Mouse (Mus musculus): ENCODE data around the gene Cd9. TPM values are rescaled to one million over a fixed set of nuclear protein-coding genes. Genes with fewer than 3 reads are reported as not detected.

Cd9 gene
- polyA plus RNA-seq (2015; fragmentation: Nextera tagmentation; extraction: Ambion mirVana) = 165 and 168 TPM in 2 replicates

DNA sequence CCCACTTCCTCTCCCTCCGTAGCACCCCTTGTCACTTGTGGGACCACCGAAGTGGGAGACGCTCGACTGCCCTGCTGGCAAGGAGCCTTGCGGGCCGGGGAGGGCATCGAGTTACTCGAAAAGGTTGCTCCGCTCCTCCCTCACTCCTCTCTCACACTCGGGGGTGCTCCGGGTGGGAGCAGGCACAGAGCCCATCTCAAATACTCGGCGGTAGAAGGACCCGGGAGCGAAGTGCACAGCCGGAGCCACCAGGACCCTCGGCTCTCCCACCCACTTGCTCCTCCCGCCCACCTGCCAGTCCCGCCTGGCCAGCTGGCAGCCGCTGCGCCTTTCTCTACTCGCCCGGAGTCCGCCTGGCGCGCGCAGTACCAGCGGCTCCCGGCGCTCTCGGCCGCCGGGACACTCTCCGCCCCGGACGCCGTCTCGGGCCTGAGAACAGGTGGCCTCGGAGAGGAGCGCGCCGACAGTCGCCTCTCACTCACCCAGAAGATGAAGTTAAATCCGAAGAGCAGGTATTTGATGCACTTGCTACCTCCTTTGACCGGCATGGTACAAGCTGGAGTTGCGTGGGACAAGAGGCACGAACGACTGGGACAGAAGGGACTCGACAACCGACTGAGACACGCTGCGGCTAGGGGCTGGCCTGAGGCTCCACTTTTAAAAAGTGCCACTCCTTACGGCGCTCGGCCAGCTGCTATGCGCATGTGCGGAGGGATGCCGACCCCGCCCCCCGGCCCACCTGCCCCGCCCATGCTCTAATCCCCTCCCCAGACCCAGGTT lies at the start of gene Cd9:
Gene Cd9, minus strand, starts transcription at position 700 of the 780 bp plus-strand sequence.
- peak within 1 kb of the TSS; percentile 67 for H3K4me3 ChIP-seq (ENCODE audit: low read depth, low read length)
- H3K9ac ChIP-seq (ENCODE audit: low read depth, low read length) = peak within 1 kb of the TSS; percentile 66
- H3K27ac ChIP-seq (ENCODE audit: low read length) = peak within 1 kb of the TSS; percentile 56
- H3K4me1 ChIP-seq (ENCODE audit: control insufficient read depth, low read depth, low read length) = peaks cover 17% of the 10 kb centered on the region
- WGBS (ENCODE audit: insufficient replicate concordance) = under 1% methylated on average over 61 of the region's 61 CpGs
- H3K27me3 ChIP-seq (ENCODE audit: control insufficient read depth, insufficient read depth, low read depth, low read length) = peaks cover 23% of the 10 kb centered on the region
- H3K9me3 ChIP-seq (replicated peaks; ENCODE audit: control insufficient read depth, low read length) = no peaks in the 10 kb centered on the region
- peak; percentile 83 for ATAC-seq (ENCODE audit: low read depth)
- no peaks in the 10 kb centered on the region; the same call in 1 of the 2 replicates for H3K36me3 ChIP-seq (ENCODE audit: control insufficient read depth, insufficient read depth)
- H3K4me2 ChIP-seq (ENCODE audit: low read depth, low read length) = peak within 1 kb of the TSS; percentile 60

DNA sequence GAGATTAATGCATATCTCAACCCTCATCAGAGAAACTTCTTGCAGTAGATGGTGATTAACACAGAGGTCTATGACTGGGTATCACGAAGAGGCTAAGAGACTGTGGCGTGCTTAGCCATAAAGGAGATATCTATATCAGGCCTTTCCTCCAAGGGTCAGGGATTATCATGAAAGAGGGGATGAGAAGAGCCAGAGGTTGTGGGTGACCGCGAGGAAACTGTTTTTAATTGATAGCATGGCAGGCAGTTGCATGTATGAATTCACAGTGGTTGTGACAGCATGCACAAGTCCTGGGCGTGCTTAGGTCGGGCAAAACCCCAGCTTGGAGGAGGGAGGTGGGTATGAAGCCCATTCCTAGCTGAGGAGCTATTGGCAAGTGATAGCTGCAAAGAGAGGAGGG lies 46.7 kb upstream of the Cd9 start:
- Histone ChIP-seq H3K36me3 (ENCODE audit: control insufficient read depth, insufficient read depth) (no peaks in the 10 kb centered on the region), H3K9me3 (replicated peaks; ENCODE audit: control insufficient read depth, low read length) (no peaks in the 10 kb centered on the region), H3K9ac (ENCODE audit: low read depth, low read length) (no peak overlapping the region), H3K4me1 (ENCODE audit: control insufficient read depth, low read depth, low read length) (peaks cover 16% of the 10 kb centered on the region), H3K27ac (ENCODE audit: low read length) (no peak overlapping the region), H3K27me3 (ENCODE audit: control insufficient read depth, insufficient read depth, low read depth, low read length) (no peaks in the 10 kb centered on the region), H3K4me2 (ENCODE audit: low read depth, low read length) (no peak overlapping the region), H3K4me3 (ENCODE audit: low read depth, low read length) (no peak overlapping the region)
- peak; percentile 64 for ATAC-seq (ENCODE audit: low read depth)
- 23% methylated on average over 6 of the region's 6 CpGs for WGBS (ENCODE audit: insufficient replicate concordance)

DNA sequence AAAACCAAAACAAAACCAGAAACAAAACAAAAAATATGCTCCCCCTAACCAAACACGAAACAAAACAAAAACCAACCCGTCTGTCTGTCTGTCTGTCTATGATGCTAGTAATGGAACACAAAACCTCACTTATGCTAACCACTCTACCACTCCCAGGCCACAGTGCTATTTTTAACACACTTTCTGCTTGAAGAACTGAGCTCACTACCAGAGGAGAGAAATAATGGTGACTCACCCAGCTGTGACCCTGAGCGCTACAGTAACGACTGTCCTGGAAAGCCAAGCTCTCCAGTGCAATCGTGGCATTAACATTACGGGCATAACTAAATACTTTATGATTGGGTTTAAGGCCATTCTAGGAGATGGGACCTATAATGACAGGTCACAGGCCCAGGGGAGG lies 46.2 kb upstream of the Cd9 start:
- H3K4me1 ChIP-seq (ENCODE audit: control insufficient read depth, low read depth, low read length) = peaks cover 16% of the 10 kb centered on the region
- H3K27me3 ChIP-seq (ENCODE audit: control insufficient read depth, insufficient read depth, low read depth, low read length) = no peaks in the 10 kb centered on the region
- H3K27ac ChIP-seq (ENCODE audit: low read length) = no peak overlapping the region
- no peaks in the 10 kb centered on the region for H3K36me3 ChIP-seq (ENCODE audit: control insufficient read depth, insufficient read depth)
- H3K4me3 ChIP-seq (ENCODE audit: low read depth, low read length) = no peak overlapping the region
- WGBS (ENCODE audit: insufficient replicate concordance) = 41% methylated on average over 6 of the region's 6 CpGs
- no peak overlapping the region for H3K4me2 ChIP-seq (ENCODE audit: low read depth, low read length)
- H3K9me3 ChIP-seq (replicated peaks; ENCODE audit: control insufficient read depth, low read length) = no peaks in the 10 kb centered on the region
- no peak for ATAC-seq (ENCODE audit: low read depth)
- H3K9ac ChIP-seq (ENCODE audit: low read depth, low read length) = no peak overlapping the region

DNA sequence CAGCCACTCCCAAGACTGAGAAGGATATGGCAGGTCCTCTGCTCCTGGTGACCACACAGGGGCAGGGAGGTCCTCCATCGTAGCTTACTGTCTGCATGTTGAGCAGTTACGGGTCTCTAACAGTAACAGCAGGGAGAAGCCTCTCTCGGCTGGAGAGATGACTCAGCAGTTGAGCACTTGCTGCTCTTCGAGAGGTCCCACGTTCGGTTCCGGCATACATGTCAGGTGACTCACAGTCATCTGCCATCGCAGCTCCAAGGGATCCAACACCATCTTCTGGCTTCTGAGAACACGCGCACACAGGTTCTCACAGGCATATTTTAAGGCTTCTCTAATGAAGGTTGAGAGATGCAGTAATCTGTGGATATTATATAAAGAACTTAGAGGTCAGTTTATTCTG lies 45.6 kb upstream of the Cd9 start:
- ATAC-seq (ENCODE audit: low read depth) = peak; percentile 22; the same call in 1 of the 2 replicates
- H3K27ac ChIP-seq (ENCODE audit: low read length) = no peak overlapping the region
- 38% methylated on average over 10 of the region's 10 CpGs for WGBS (ENCODE audit: insufficient replicate concordance)
- H3K4me2 ChIP-seq (ENCODE audit: low read depth, low read length) = no peak overlapping the region
- H3K4me3 ChIP-seq (ENCODE audit: low read depth, low read length) = no peak overlapping the region
- no peaks in the 10 kb centered on the region for H3K36me3 ChIP-seq (ENCODE audit: control insufficient read depth, insufficient read depth)
- H3K9me3 ChIP-seq (replicated peaks; ENCODE audit: control insufficient read depth, low read length) = no peaks in the 10 kb centered on the region
- H3K27me3 ChIP-seq (ENCODE audit: control insufficient read depth, insufficient read depth, low read depth, low read length) = no peaks in the 10 kb centered on the region
- H3K9ac ChIP-seq (ENCODE audit: low read depth, low read length) = no peak overlapping the region
- peaks cover 16% of the 10 kb centered on the region for H3K4me1 ChIP-seq (ENCODE audit: control insufficient read depth, low read depth, low read length)

DNA sequence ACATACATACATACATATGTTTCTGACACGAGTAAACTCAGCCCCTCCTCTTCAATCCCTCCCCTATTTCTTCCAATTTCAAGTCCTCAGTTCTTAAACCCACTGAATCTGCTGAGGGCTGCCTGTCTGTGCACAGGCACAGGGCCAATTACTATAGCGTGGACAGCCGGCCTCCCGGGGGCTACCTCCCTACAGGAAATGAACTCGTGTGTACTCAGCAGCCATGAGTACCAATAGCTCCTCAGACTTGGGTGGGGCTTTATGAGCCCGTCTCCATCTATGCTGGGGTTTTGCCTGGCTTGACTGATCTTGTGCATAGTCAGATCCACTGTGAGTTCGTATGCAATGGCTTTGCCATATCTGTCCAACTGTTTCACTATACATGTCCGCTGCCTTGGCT lies 44.8 kb upstream of the Cd9 start:
- Histone ChIP-seq H3K9me3 (replicated peaks; ENCODE audit: control insufficient read depth, low read length) (no peaks in the 10 kb centered on the region), H3K36me3 (ENCODE audit: control insufficient read depth, insufficient read depth) (no peaks in the 10 kb centered on the region), H3K4me3 (ENCODE audit: low read depth, low read length) (no peak overlapping the region), H3K27ac (ENCODE audit: low read length) (no peak overlapping the region), H3K4me2 (ENCODE audit: low read depth, low read length) (no peak overlapping the region), H3K4me1 (ENCODE audit: control insufficient read depth, low read depth, low read length) (peaks cover 16% of the 10 kb centered on the region), H3K9ac (ENCODE audit: low read depth, low read length) (no peak overlapping the region), H3K27me3 (ENCODE audit: control insufficient read depth, insufficient read depth, low read depth, low read length) (no peaks in the 10 kb centered on the region)
- 31% methylated on average over 8 of the region's 8 CpGs for WGBS (ENCODE audit: insufficient replicate concordance)
- no peak for ATAC-seq (ENCODE audit: low read depth)

DNA sequence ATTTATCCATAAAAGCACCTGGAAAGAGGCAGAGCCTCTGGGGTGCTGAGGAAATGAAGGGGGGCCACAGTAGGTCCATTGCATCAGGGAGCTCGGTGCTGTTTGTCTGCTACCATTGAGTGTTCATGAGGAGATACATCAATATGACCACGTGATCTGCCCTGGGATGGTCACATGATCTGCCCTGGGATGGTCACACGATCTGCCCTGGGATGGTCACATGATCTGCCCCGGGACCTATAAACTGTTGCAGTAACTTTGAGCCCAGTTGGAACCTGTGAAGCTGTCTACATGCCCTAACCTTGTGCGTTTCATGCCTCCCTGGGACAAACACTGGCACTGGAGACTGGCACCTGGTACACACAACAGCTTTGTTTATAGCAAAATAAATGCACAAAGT lies 43.9 kb upstream of the Cd9 start:
- no peak overlapping the region for H3K4me2 ChIP-seq (ENCODE audit: low read depth, low read length)
- H3K4me3 ChIP-seq (ENCODE audit: low read depth, low read length) = no peak overlapping the region
- H3K4me1 ChIP-seq (ENCODE audit: control insufficient read depth, low read depth, low read length) = peaks cover 16% of the 10 kb centered on the region
- H3K9me3 ChIP-seq (replicated peaks; ENCODE audit: control insufficient read depth, low read length) = no peaks in the 10 kb centered on the region
- H3K27me3 ChIP-seq (ENCODE audit: control insufficient read depth, insufficient read depth, low read depth, low read length) = no peaks in the 10 kb centered on the region
- no peak overlapping the region for H3K27ac ChIP-seq (ENCODE audit: low read length)
- WGBS (ENCODE audit: insufficient replicate concordance) = 57% methylated on average over 5 of the region's 5 CpGs
- H3K36me3 ChIP-seq (ENCODE audit: control insufficient read depth, insufficient read depth) = no peaks in the 10 kb centered on the region
- no peak for ATAC-seq (ENCODE audit: low read depth)
- H3K9ac ChIP-seq (ENCODE audit: low read depth, low read length) = no peak overlapping the region

DNA sequence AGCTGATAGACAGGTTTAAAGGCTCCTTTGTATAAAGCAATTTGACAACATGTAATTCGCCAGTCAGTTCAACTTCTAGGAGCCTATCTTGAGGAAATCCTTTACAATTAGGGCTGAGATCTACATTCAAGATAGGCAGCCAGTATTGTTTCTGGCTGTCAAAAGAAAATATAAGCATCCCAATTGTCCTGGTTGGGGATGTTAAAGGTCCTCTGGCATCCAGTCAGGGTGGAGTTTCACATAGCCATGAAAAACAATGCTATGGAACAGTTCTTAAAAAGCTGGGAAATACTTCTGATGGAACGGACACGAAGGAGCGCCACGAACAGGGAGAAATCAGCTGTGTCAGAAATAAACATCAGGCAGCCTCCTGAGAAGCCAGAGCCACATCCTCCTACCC lies 40.4 kb upstream of the Cd9 start:
- Histone ChIP-seq H3K4me1 (ENCODE audit: control insufficient read depth, low read depth, low read length) (peaks cover 5% of the 10 kb centered on the region), H3K9ac (ENCODE audit: low read depth, low read length) (no peak overlapping the region), H3K27me3 (ENCODE audit: control insufficient read depth, insufficient read depth, low read depth, low read length) (no peaks in the 10 kb centered on the region), H3K27ac (ENCODE audit: low read length) (no peak overlapping the region), H3K4me3 (ENCODE audit: low read depth, low read length) (no peak overlapping the region), H3K4me2 (ENCODE audit: low read depth, low read length) (no peak overlapping the region), H3K9me3 (replicated peaks; ENCODE audit: control insufficient read depth, low read length) (no peaks in the 10 kb centered on the region), H3K36me3 (ENCODE audit: control insufficient read depth, insufficient read depth) (no peaks in the 10 kb centered on the region)
- no peak for ATAC-seq (ENCODE audit: low read depth)
- 61% methylated on average over 5 of the region's 5 CpGs for WGBS (ENCODE audit: insufficient replicate concordance)

DNA sequence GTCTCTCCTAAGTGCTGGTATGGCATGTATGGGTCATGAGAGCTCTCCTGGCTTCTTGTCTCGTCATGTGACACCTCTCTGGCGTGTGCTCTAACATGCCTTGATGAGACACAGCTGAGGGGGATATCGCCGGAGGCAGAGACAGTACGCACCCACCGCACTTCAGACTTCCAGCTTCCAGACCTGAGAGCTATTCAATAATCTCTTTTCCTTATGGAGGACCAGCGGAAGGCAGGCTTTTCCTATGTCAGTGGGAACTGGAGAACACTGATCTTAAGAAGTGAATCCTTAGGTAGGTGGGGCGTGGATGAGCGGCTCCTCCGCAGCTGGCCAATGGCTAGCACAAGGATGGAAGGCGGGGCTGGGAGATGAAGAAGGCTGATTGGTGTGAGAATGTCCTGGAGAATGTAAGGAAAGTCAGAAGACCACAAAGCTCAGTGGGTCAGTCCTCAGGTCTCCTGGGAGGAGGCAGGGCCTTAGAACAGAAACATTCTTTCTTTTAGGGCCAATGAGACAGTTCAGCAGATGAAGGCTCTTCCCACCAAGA lies 38.6 kb upstream of the Cd9 start:
- no peaks in the 10 kb centered on the region for H3K4me1 ChIP-seq (ENCODE audit: control insufficient read depth, low read depth, low read length)
- WGBS (ENCODE audit: insufficient replicate concordance) = 76% methylated on average over 11 of the region's 11 CpGs
- no peaks in the 10 kb centered on the region for H3K36me3 ChIP-seq (ENCODE audit: control insufficient read depth, insufficient read depth)
- no peak overlapping the region for H3K27ac ChIP-seq (ENCODE audit: low read length)
- no peak overlapping the region for H3K4me2 ChIP-seq (ENCODE audit: low read depth, low read length)
- no peaks in the 10 kb centered on the region for H3K9me3 ChIP-seq (replicated peaks; ENCODE audit: control insufficient read depth, low read length)
- no peak for ATAC-seq (ENCODE audit: low read depth)
- no peaks in the 10 kb centered on the region for H3K27me3 ChIP-seq (ENCODE audit: control insufficient read depth, insufficient read depth, low read depth, low read length)
- H3K4me3 ChIP-seq (ENCODE audit: low read depth, low read length) = no peak overlapping the region
- no peak overlapping the region for H3K9ac ChIP-seq (ENCODE audit: low read depth, low read length)

DNA sequence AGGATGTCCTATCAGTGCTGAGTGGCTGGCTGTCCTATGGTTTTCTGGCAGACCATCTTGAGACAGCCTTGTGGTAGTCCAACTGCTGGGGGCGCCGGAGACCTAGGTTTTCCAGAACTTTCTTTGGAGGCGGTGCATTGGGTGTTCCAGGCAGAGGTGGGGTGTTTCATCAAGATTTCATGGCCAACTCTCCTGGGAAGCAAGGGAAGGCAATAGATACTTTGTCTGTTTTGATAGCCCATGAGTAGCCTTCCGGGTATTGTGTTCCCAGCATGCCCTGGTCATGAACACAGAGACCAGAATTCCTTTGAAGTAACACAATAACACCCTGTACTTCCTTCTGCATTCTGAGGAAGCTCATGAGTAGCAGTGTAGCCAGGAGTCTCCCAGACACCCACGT lies 34.9 kb upstream of the Cd9 start:
- 62% methylated on average over 5 of the region's 5 CpGs for WGBS (ENCODE audit: insufficient replicate concordance)
- no peak overlapping the region for H3K9ac ChIP-seq (ENCODE audit: low read depth, low read length)
- H3K27ac ChIP-seq (ENCODE audit: low read length) = no peak overlapping the region
- no peaks in the 10 kb centered on the region; the same call in 1 of the 2 replicates for H3K4me1 ChIP-seq (ENCODE audit: control insufficient read depth, low read depth, low read length)
- no peak overlapping the region for H3K4me3 ChIP-seq (ENCODE audit: low read depth, low read length)
- H3K9me3 ChIP-seq (replicated peaks; ENCODE audit: control insufficient read depth, low read length) = no peaks in the 10 kb centered on the region
- H3K4me2 ChIP-seq (ENCODE audit: low read depth, low read length) = no peak overlapping the region
- no peak for ATAC-seq (ENCODE audit: low read depth)
- H3K27me3 ChIP-seq (ENCODE audit: control insufficient read depth, insufficient read depth, low read depth, low read length) = no peaks in the 10 kb centered on the region
- H3K36me3 ChIP-seq (ENCODE audit: control insufficient read depth, insufficient read depth) = no peaks in the 10 kb centered on the region

Data from liver, embryonic 16.5 days (tissue).